Mouse (Mus musculus): ENCODE measurements around the gene Tmem259.

GRCm38 (mm10) chr10:79945507-79946234 lies 38.5 kb downstream of the Tmem259 start:
- TF ChIP-seq FOSL1 (IDR thresholded peaks at IDR 0.05; ENCODE audit: insufficient read depth, low read length, poor library complexity, severe bottlenecking) = no peak
- peak; percentile 35 for TF ChIP-seq MYOD1 (IDR thresholded peaks at IDR 0.05; ENCODE audit: control insufficient read depth, insufficient read length, low read depth)
- no peak for TF ChIP-seq CTCF (IDR thresholded peaks at IDR 0.05; ENCODE audit: control insufficient read depth, insufficient read depth, insufficient read length)
- no peak for TF ChIP-seq MAX (IDR thresholded peaks at IDR 0.05)
- TF ChIP-seq USF1 (IDR thresholded peaks at IDR 0.05; ENCODE audit: low read depth) = no peak
- no peak for TF ChIP-seq CEBPB (IDR thresholded peaks at IDR 0.05; ENCODE audit: low read depth)

Data from C2C12 (cell line).